ENCODE assay signal across 10 mouse cellular contexts in the genomic region with DNA sequence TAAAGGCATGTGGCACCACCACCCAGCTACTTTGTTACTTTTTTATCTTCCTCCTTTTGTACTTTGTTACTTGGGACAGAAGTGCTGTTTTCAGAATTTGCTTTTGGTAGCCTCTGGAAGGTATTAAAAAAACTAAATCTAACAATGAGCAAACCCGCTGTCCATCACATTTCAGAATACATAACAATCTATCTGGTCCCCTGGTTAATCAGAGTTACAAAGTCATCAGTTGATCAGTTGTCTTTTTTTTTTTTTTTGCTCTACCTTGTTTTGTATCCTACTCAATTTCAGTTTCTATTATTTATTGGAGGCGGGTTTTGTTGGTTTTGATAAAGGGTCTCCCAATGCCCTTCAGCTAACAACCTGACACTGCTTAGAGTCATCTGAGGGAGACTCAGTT. TPM values are rescaled to one million over a fixed set of nuclear protein-coding genes. Genes with fewer than 3 reads are reported as not detected.
DNase-seq lines count a peak whose midpoint lies in the region; ATAC-seq and TF ChIP-seq lines count a peak whose summit lies in the region.
"Had no signal": no experiment of that assay in that cellular context is flagged by ENCODE, and none has a peak within 500 bp of the region (broad histone marks: within the 10 kb centered on the region; RNA-seq: fewer than 3 reads in every experiment).

No protein-coding gene starts in this region.

- DNase-seq in forebrain, embryonic 11.5 days (ENCODE audit: low spot score), result no peak
- DNase-seq in forebrain, postnatal 0 days, result no peak
- no peak for DNase-seq in kidney, postnatal 0 days (ENCODE audit: low spot score)
- no peak for DNase-seq in kidney, adult 2 months
- DNase-seq in spleen, postnatal 4 days (ENCODE audit: low spot score in 2 of 2), result no peak
- no peak for DNase-seq in layer of hippocampus, postnatal 36 days
- DNase-seq: right cerebral cortex, postnatal 25 days; thymus, adult 18-20 months had no signal

- WGBS in forebrain, embryonic 11.5 days, result 96% methylated on average over 2 of the region's 2 CpGs
- 93% methylated on average over 2 of the region's 2 CpGs for WGBS in forebrain, postnatal 0 days
- WGBS in kidney, postnatal 0 days, result 92% methylated on average over 2 of the region's 2 CpGs
- 96% methylated on average over 2 of the region's 2 CpGs for WGBS in kidney, adult 2 months
- 91% methylated on average over 2 of the region's 2 CpGs for WGBS in forebrain, embryonic 15.5 days
- 94% methylated on average over 2 of the region's 2 CpGs for WGBS in macrophage (ENCODE audit: missing documents)

- no peaks in the 10 kb centered on the region; the same call in 1 of the 2 replicates for H3K4me1 ChIP-seq in forebrain, embryonic 11.5 days (replicated peaks; ENCODE audit: control insufficient read depth, insufficient read depth, low read length)
- 0 out of 2 replicates have a peak, but pooled peaks cover 7% of the 10 kb centered on the region for H3K4me1 ChIP-seq in forebrain, postnatal 0 days (ENCODE audit: insufficient read depth)
- H3K4me1 ChIP-seq in kidney, postnatal 0 days (replicated peaks; ENCODE audit: insufficient read depth, low read length), result no peaks in the 10 kb centered on the region; the same call in 1 of the 2 replicates
- H3K4me1 ChIP-seq in kidney, adult 2 months (ENCODE audit: control insufficient read depth, insufficient read depth, low read length), result no peaks in the 10 kb centered on the region
- peaks cover 18% of the 10 kb centered on the region for H3K4me1 ChIP-seq in forebrain, embryonic 15.5 days

- peak overlapping the region; percentile 70; the same call in 1 of the 2 replicates for H3K4me2 ChIP-seq in forebrain, embryonic 11.5 days (ENCODE audit: low read depth, low read length, severe bottlenecking)
- no peak overlapping the region for H3K4me2 ChIP-seq in forebrain, postnatal 0 days (ENCODE audit: low read depth)
- 0 out of 2 replicates have a peak overlapping the region, but pooled peaks have one; percentile 82 for H3K4me2 ChIP-seq in kidney, postnatal 0 days (ENCODE audit: low read length)
- no peak overlapping the region for H3K4me2 ChIP-seq in forebrain, embryonic 15.5 days (replicated peaks)

- no peak for TF ChIP-seq CTCF in forebrain, postnatal 0 days (IDR thresholded peaks at IDR 0.05; ENCODE audit: low read depth)
- no peak for TF ChIP-seq CTCF in kidney, postnatal 0 days (IDR thresholded peaks at IDR 0.05; ENCODE audit: low read depth)
- no peak for TF ChIP-seq CTCF in kidney, adult 2 months (conservative IDR thresholded peaks at IDR 0.05; ENCODE audit: insufficient read depth, insufficient read length, low read depth, low read length)

- no peak for ATAC-seq in forebrain, embryonic 11.5 days (replicated peaks; ENCODE audit: low FRiP score)
- ATAC-seq in forebrain, postnatal 0 days, result no peak
- no peak for ATAC-seq in kidney, postnatal 0 days (replicated peaks; ENCODE audit: low FRiP score, low read depth)
- ATAC-seq in forebrain, embryonic 15.5 days (replicated peaks), result no peak

- H3K27ac ChIP-seq in forebrain, embryonic 11.5 days (ENCODE audit: low read depth, low read length), result no peak overlapping the region
- no peak overlapping the region for H3K27ac ChIP-seq in forebrain, postnatal 0 days (ENCODE audit: low read depth, low read length)
- no peak overlapping the region for H3K27ac ChIP-seq in kidney, postnatal 0 days
- no peak overlapping the region for H3K27ac ChIP-seq in kidney, adult 2 months (ENCODE audit: insufficient read depth, low read depth, low read length)
- no peak overlapping the region for H3K27ac ChIP-seq in forebrain, embryonic 15.5 days (replicated peaks)
- H3K27ac ChIP-seq in macrophage, result peak overlapping the region; percentile 89

- no peak overlapping the region for H3K9ac ChIP-seq in forebrain, embryonic 11.5 days (ENCODE audit: low read length)
- H3K9ac ChIP-seq in forebrain, postnatal 0 days, result no peak overlapping the region
- H3K9ac ChIP-seq in kidney, postnatal 0 days (ENCODE audit: low read depth, low read length), result no peak overlapping the region
- H3K9ac ChIP-seq in forebrain, embryonic 15.5 days (replicated peaks), result no peak overlapping the region

- peaks cover 13% of the 10 kb centered on the region for H3K36me3 ChIP-seq in forebrain, embryonic 11.5 days (ENCODE audit: control insufficient read depth, insufficient read depth, low read length)
- peaks cover 6% of the 10 kb centered on the region; the same call in 1 of the 2 replicates for H3K36me3 ChIP-seq in forebrain, postnatal 0 days (ENCODE audit: insufficient read depth)
- H3K36me3 ChIP-seq in kidney, postnatal 0 days (ENCODE audit: insufficient read depth, low read length), result no peaks in the 10 kb centered on the region
- no peaks in the 10 kb centered on the region for H3K36me3 ChIP-seq in kidney, adult 2 months (ENCODE audit: control insufficient read depth, insufficient read depth, low read length)
- H3K36me3 ChIP-seq in forebrain, embryonic 15.5 days, result peaks cover 12% of the 10 kb centered on the region
- H3K36me3 ChIP-seq in macrophage (ENCODE audit: inconsistent target), result no peaks in the 10 kb centered on the region

- peak overlapping the region; percentile 85; the same call in 1 of the 2 replicates for H3K4me3 ChIP-seq in forebrain, embryonic 11.5 days (ENCODE audit: low read depth, low read length)
- no peak overlapping the region for H3K4me3 ChIP-seq in forebrain, postnatal 0 days (ENCODE audit: low read depth, low read length)
- no peak overlapping the region for H3K4me3 ChIP-seq in kidney, postnatal 0 days (replicated peaks; ENCODE audit: low read depth, low read length)
- H3K4me3 ChIP-seq in kidney, adult 2 months (ENCODE audit: insufficient read depth, low read depth, low read length), result no peak overlapping the region
- H3K4me3 ChIP-seq in forebrain, embryonic 15.5 days, result 0 out of 2 replicates have a peak overlapping the region, but pooled peaks have one; percentile 66
- H3K4me3 ChIP-seq in macrophage (ENCODE audit: inconsistent target), result no peak overlapping the region

- TF ChIP-seq POLR2A in kidney, adult 2 months (IDR thresholded peaks at IDR 0.05; ENCODE audit: low read depth, low read length), result no peak

- H3K27me3 ChIP-seq in forebrain, embryonic 11.5 days (ENCODE audit: control insufficient read depth, insufficient read depth, low read length), result no peaks in the 10 kb centered on the region
- no peaks in the 10 kb centered on the region for H3K27me3 ChIP-seq in forebrain, postnatal 0 days (ENCODE audit: insufficient read depth, low read length)
- H3K27me3 ChIP-seq in kidney, postnatal 0 days (ENCODE audit: insufficient read depth, low read length), result no peaks in the 10 kb centered on the region
- H3K27me3 ChIP-seq in kidney, adult 2 months (replicated peaks; ENCODE audit: control insufficient read depth, insufficient read depth, low read length), result no peaks in the 10 kb centered on the region
- no peaks in the 10 kb centered on the region for H3K27me3 ChIP-seq in forebrain, embryonic 15.5 days

- H3K79me2 ChIP-seq in macrophage (ENCODE audit: inconsistent target), result peaks cover 35% of the 10 kb centered on the region

- no peaks in the 10 kb centered on the region for H3K9me3 ChIP-seq in forebrain, embryonic 11.5 days (ENCODE audit: control insufficient read depth, low read length)
- no peaks in the 10 kb centered on the region for H3K9me3 ChIP-seq in forebrain, postnatal 0 days (ENCODE audit: low read length)
- H3K9me3 ChIP-seq in kidney, postnatal 0 days (replicated peaks; ENCODE audit: low read length), result no peaks in the 10 kb centered on the region
- H3K9me3 ChIP-seq in forebrain, embryonic 15.5 days, result no peaks in the 10 kb centered on the region

RNA-seq across cellular contexts. Expression of a gene that starts 1.0 kb away (rescaled TPM):
- polyA plus RNA-seq in forebrain, embryonic 11.5 days (2014; fragmentation: Nextera tagmentation; extraction: Ambion mirVana), result 117 and 120 TPM in 2 replicates
- total RNA-seq in forebrain, postnatal 0 days (2014; rRNA removed), result 6.2 and 7.4 TPM in 2 replicates
- polyA plus RNA-seq in forebrain, postnatal 0 days (2015; fragmentation: Nextera tagmentation; extraction: Ambion mirVana), result 4.1 and 6.9 TPM in 2 replicates
- 18.3 and 23.2 TPM in 2 replicates for polyA plus RNA-seq in kidney, postnatal 0 days (2015; fragmentation: Nextera tagmentation; extraction: Ambion mirVana)
- polyA plus RNA-seq in kidney, adult 2 months (2012; rRNA removed), result 0.56 and 0.61 TPM in 2 replicates
- 30.1 and 32.7 TPM in 2 replicates for polyA plus RNA-seq in forebrain, embryonic 15.5 days (2015; fragmentation: Nextera tagmentation; extraction: Ambion mirVana)
- total RNA-seq in macrophage (2018; cell fraction: chromatin; rRNA removed), result 10 to 100 TPM in 14 of 26 experiments, 1 to 10 TPM in 12; 2.0 to 59.8 (median 10.3) TPM
- 1 to 10 TPM in 24 of 26 experiments, under 1 TPM in 2; 0.62 to 5.2 (median 1.9) TPM for total RNA-seq in macrophage (2018; cell fraction: cytosol; rRNA removed)
- total RNA-seq in macrophage (2018; cell fraction: nucleus; rRNA removed), result 10 to 100 TPM in 3 of 26 experiments, 1 to 10 TPM in 23; 1.1 to 37.4 (median 6.2) TPM
- polyA plus RNA-seq in macrophage (2018), result 1.3 to 5.7 TPM (median 3.2 TPM) in 3 replicates
- 1 to 10 TPM; 4.9 to 6.1 TPM for total RNA-seq in layer of hippocampus, postnatal 36 days (2021)

RNA-seq across cellular contexts. Expression of a gene that starts 31.7 kb away (rescaled TPM):
- 17.7 and 19.2 TPM in 2 replicates for polyA plus RNA-seq in forebrain, embryonic 11.5 days (2014; fragmentation: Nextera tagmentation; extraction: Ambion mirVana)
- 19.7 and 20.1 TPM in 2 replicates for total RNA-seq in forebrain, postnatal 0 days (2014; rRNA removed)
- 9.6 and 10.0 TPM in 2 replicates for polyA plus RNA-seq in forebrain, postnatal 0 days (2015; fragmentation: Nextera tagmentation; extraction: Ambion mirVana)
- polyA plus RNA-seq in kidney, postnatal 0 days (2015; fragmentation: Nextera tagmentation; extraction: Ambion mirVana), result 6.1 and 6.7 TPM in 2 replicates
- 4.6 and 5.2 TPM in 2 replicates for polyA plus RNA-seq in kidney, adult 2 months (2012; rRNA removed)
- 13.0 and 13.5 TPM in 2 replicates for polyA plus RNA-seq in forebrain, embryonic 15.5 days (2015; fragmentation: Nextera tagmentation; extraction: Ambion mirVana)
- total RNA-seq in macrophage (2018; cell fraction: chromatin; rRNA removed), result 10 to 100 TPM in 9 of 26 experiments, 1 to 10 TPM in 17; 1.3 to 17.7 (median 6.8) TPM
- total RNA-seq in macrophage (2018; cell fraction: cytosol; rRNA removed), result 1 to 10 TPM in 24 of 26 experiments, under 1 TPM in 2; 0.72 to 4.8 (median 3.1) TPM
- total RNA-seq in macrophage (2018; cell fraction: nucleus; rRNA removed), result 10 to 100 TPM in 4 of 26 experiments, 1 to 10 TPM in 21, under 1 TPM in 1; 0.89 to 16.1 (median 4.5) TPM
- 2.8 to 5.5 TPM (median 4.0 TPM) in 3 replicates for polyA plus RNA-seq in macrophage (2018)
- 1 to 10 TPM; 8.3 to 9.3 TPM for total RNA-seq in layer of hippocampus, postnatal 36 days (2021)

RNA-seq across cellular contexts. Expression of a gene that starts 43.0 kb away (rescaled TPM):
- polyA plus RNA-seq in forebrain, embryonic 11.5 days (2014; fragmentation: Nextera tagmentation; extraction: Ambion mirVana), result 3.8 and 4.9 TPM in 2 replicates
- 18.3 and 19.6 TPM in 2 replicates for total RNA-seq in forebrain, postnatal 0 days (2014; rRNA removed)
- polyA plus RNA-seq in forebrain, postnatal 0 days (2015; fragmentation: Nextera tagmentation; extraction: Ambion mirVana), result 2.9 and 4.0 TPM in 2 replicates
- 2.7 and 4.0 TPM in 2 replicates for polyA plus RNA-seq in kidney, postnatal 0 days (2015; fragmentation: Nextera tagmentation; extraction: Ambion mirVana)
- 0.72 and 1.2 TPM in 2 replicates for polyA plus RNA-seq in kidney, adult 2 months (2012; rRNA removed)
- polyA plus RNA-seq in forebrain, embryonic 15.5 days (2015; fragmentation: Nextera tagmentation; extraction: Ambion mirVana), result 4.9 and 5.2 TPM in 2 replicates
- 1 to 10 TPM in 23 of 26 experiments, under 1 TPM in 3; 0.81 to 4.1 (median 1.5) TPM for total RNA-seq in macrophage (2018; cell fraction: chromatin; rRNA removed)
- total RNA-seq in macrophage (2018; cell fraction: cytosol; rRNA removed), result under 1 TPM in 20 of 26 experiments, not detected in 6; 0.03 to 0.24 (median 0.09) TPM
- total RNA-seq in macrophage (2018; cell fraction: nucleus; rRNA removed), result 1 to 10 TPM in 14 of 26 experiments, under 1 TPM in 12; 0.27 to 3.3 (median 1.0) TPM
- polyA plus RNA-seq in macrophage (2018), result 0.05 to 0.09 TPM in 2 of 3 replicates, not detected in the other
- total RNA-seq in layer of hippocampus, postnatal 36 days (2021), result 1 to 10 TPM; 8.0 to 9.9 TPM

RNA-seq across cellular contexts. Expression of a gene that starts 47.0 kb away (rescaled TPM):
- polyA plus RNA-seq in forebrain, embryonic 11.5 days (2014; fragmentation: Nextera tagmentation; extraction: Ambion mirVana), result 8.3 and 8.4 TPM in 2 replicates
- total RNA-seq in forebrain, postnatal 0 days (2014; rRNA removed), result 94.5 and 113 TPM in 2 replicates
- polyA plus RNA-seq in forebrain, postnatal 0 days (2015; fragmentation: Nextera tagmentation; extraction: Ambion mirVana), result 15.7 and 23.5 TPM in 2 replicates
- polyA plus RNA-seq in kidney, postnatal 0 days (2015; fragmentation: Nextera tagmentation; extraction: Ambion mirVana), result 2.3 and 2.5 TPM in 2 replicates
- 14.4 and 15.0 TPM in 2 replicates for polyA plus RNA-seq in kidney, adult 2 months (2012; rRNA removed)
- 18.8 and 19.5 TPM in 2 replicates for polyA plus RNA-seq in forebrain, embryonic 15.5 days (2015; fragmentation: Nextera tagmentation; extraction: Ambion mirVana)
- 100 to 1,000 TPM in 2 of 26 experiments, 10 to 100 TPM in 24; 25.7 to 129 (median 59.8) TPM for total RNA-seq in macrophage (2018; cell fraction: chromatin; rRNA removed)
- total RNA-seq in macrophage (2018; cell fraction: cytosol; rRNA removed), result 10 to 100 TPM in 12 of 26 experiments, 1 to 10 TPM in 14; 4.8 to 15.0 (median 9.2) TPM
- total RNA-seq in macrophage (2018; cell fraction: nucleus; rRNA removed), result 10 to 100 TPM; 17.0 to 91.0 (median 36.6) TPM
- polyA plus RNA-seq in macrophage (2018), result 8.4 to 12.8 TPM (median 8.5 TPM) in 3 replicates
- total RNA-seq in layer of hippocampus, postnatal 36 days (2021), result 10 to 100 TPM; 60.9 to 64.6 TPM

Comparison
In these comparisons a context has a peak if more than half of its experiments do, and no peak if none do; other contexts are left out.
1. H3K4me2 ChIP-seq: peak in forebrain, embryonic 11.5 days (single experiment) and kidney, postnatal 0 days (single experiment); none in forebrain, postnatal 0 days (single experiment) and forebrain, embryonic 15.5 days (single experiment).
2. H3K4me3 ChIP-seq: peak in forebrain, embryonic 11.5 days (single experiment) and forebrain, embryonic 15.5 days (single experiment); none in forebrain, postnatal 0 days (single experiment), kidney, postnatal 0 days (single experiment), kidney, adult 2 months (single experiment) and macrophage (single experiment).